Mouse (Mus musculus): ENCODE measurements around the gene Nfe2l3.
"Not testable (repeated sequence)": the region's sequence is repeated elsewhere in the genome, so short reads cannot be mapped to it uniquely, and the experiment has no call there.

Gene Nfe2l3

DNA sequence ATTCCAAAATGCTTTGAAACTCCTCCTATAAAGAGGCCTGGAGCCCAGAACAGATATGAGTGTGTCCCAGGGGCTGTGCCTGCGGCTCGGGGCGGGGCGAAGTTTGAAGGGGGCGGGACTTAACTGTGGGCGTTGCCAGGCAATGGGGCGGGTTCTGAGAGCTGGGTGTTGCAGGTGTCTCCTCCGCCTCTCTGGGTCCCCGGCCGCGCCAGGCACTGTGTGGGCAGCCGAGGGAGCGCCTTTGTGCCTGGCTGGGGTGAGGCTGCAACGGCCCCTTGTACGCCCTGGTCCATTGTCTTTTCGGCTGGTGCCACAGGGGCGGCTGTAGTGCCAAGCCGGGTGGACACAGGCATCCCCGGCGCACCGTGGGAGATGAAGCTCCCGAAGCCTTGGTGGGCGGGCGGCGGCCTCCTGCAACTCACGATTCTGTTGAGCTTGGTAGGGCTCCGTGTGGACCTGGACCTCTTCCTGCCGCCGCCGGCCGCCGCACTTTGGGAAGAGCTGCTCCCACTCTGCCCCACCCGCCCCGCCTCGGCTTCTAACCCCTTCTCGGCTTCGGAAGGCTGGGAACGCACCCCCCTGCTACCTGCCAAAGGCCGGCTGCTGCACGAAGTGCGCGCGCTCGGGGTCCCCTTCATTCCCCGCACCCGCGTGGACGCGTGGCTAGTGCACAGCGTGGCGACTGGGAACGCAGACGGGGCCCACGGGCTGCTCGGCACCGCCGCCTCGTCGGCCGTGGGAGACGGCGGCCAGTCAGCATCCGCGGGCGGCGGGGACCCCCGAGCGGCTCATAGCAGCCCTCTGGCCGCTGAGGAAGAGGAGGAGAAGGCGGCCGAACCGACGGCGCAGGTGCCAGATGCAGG lies at the start of gene Nfe2l3:
TSS of gene Nfe2l3 (plus strand) at position 136 of the 863 bp plus-strand sequence.
- DNase-seq (ENCODE audit: low read depth, low spot score), result peak; percentile 80

DNA sequence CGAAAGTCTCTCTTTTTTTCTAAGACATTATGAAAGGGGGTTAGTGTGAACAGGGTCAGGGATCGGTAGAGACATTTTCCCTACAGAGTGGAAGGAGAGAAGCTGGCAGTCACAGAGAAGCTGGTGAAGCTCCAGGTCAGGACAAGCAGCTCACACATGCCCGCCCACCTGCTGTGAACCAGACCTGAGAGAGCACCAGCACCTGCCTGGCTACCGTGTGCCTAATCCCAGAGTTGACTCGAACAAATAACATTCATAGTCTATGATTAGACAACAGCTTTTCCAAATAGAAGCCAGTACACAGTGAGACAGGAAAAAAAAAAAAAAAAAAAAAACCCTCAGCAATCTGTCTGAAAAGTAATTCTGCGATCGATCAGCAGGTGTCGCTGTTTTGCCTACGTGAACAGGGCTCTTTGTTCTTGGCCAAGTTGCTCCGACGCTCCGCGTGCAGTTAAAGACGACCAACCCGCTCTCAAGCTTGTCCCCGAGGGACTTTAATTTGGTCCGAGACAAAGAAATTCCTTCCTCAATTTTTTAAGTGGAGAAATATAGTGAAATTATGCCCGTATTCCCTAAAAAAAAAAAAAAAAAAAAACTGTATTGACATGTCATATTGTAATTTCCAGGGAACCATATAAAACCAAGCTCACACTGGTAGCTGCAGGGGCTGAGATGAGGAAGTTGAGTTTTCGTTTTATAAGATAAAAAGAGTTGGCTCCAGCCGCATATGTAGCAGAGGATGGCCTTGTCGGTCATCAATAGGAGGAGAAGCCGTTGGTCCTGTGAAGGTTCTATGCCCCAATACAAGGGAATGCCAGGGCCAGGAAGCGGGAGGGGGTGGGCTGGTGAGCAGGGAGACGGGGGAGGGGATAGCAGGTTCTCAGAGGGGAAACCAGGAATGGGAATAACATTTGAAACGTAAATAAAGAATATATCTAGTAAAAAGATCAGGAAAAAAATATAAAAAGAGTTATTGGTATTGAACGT lies 48.4 kb upstream of the Nfe2l3 start:
- peak; percentile 94 for DNase-seq (ENCODE audit: low read depth, low spot score)

DNA sequence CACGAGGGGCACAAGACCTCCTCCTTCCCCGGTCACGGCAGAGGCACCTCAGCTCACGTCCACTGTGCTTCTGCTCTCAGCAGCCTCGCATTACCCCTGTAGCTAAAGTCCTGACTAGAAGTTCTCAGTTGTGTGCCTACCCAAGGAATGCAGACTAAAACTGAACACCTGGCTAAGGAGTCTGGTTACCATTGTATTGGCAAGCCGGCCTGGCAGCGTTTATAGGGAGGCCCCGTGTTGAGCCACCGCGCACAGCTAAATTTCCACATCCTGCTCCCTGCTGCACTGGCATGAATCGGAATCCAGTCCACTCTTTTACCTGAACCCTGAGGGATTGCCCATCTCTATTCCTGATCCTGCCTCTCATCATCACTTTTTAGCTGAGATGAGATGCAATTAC lies 42.0 kb upstream of the Nfe2l3 start:
- DNase-seq (ENCODE audit: low read depth, low spot score), result no peak

DNA sequence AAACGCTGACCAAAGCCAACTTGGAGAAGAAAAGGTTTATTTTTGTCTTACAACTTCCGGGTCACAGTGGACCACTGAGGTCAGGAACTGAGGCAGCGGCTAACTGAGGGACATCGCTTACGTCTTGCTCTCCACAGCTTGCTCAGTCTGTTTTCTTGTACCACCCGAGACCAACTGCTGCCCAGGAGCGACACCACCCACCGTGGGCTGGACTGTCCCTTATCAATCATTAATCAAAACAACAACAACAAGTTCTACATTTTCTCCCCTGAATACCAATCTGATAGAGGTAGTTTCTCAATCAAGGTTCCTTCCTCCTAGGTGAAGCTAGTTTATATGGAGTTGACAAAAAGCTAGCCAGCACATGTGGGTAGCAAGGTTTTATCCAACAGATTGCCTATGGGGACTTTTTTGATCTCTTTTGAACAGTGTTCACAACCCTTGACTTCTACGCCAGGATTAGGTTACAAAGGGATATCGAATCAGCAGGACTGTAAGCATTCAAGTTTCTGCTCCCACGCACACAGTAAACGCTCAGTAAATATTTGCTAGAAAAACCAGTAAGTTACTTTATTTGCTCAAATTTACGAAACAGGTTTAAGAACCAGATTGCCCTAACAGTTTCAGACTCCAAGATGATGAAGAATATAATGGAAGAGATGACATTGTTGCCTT lies 40.5 kb upstream of the Nfe2l3 start:
- DNase-seq (ENCODE audit: low read depth, low spot score), result no peak

DNA sequence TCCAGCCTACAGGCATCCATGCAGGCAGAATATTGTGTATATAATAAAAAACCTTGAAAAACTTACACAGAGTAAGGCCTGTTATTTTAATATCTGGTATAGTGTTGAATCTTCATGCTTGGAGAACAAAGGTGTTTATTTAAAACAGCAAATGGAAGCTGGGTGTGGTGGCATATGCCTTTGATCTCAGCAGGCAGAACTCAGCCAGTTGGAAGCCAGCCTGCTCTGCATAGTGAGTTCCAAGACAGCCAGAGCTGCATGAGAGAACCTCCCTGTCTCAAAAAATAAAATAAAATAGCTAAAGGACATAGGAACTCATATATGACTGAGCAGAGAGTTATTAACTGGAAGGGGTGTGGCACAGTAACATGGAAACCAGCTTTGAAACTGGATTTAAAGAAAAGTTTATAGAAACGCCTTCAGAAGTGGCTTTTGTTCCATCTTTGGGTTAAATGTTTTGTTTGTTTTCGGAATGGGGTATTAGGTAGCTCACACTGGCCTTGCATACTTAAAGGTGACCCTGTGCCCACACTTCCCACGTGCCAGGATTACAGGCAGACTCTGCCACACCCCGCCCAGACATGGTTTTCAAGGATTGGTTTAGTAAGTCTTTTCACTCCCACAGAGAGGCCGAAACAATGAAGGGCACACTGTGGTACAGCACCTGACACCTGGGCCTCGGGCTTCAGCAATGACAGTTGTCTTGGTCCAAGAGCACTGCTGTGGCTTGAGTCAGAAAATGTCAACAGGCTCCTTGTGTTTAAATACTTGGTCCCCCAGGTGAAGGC lies 38.9 kb upstream of the Nfe2l3 start:
- no peak for DNase-seq (ENCODE audit: low read depth, low spot score)

DNA sequence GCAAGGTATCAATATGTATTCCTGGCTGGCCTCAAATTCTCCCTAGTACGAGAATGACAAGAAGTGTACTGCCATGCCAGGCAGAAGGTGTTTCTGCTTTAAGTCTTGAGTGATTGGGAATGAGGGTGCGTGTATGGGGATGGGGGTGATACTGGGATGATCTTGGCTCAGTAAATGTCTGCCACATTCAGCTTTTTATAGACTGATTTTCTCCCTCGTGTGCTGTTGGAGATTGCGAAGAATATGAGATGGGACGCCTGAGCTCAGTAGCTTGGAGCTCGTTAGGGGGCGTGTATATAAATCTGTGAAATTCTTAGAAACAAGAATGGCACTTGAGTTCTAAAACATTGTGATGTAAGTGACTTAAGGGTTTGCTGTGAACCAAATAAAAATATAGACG lies 38.1 kb upstream of the Nfe2l3 start:
- DNase-seq (ENCODE audit: low read depth, low spot score), result not testable (repeated sequence)

DNA sequence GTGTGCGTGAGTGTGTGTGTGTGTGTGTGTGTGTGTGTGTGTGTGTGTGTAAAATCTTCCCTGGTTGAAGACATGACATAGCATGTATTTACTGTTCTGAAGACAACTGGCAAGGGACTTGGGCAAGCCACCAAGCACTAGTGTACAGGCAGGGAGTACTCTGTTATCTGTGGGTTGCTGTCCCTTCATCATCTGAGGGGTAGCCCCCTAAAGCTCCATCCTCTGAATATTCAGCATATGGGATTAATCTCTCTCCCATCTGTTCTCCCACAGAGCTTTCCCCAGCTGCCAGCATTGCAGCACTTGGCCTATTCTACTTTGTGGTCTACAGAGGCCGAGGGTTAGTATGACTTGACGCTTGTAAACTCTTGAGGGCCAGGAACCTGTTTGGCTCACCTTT lies 37.5 kb upstream of the Nfe2l3 start:
- not testable (repeated sequence) for DNase-seq (ENCODE audit: low read depth, low spot score)

DNA sequence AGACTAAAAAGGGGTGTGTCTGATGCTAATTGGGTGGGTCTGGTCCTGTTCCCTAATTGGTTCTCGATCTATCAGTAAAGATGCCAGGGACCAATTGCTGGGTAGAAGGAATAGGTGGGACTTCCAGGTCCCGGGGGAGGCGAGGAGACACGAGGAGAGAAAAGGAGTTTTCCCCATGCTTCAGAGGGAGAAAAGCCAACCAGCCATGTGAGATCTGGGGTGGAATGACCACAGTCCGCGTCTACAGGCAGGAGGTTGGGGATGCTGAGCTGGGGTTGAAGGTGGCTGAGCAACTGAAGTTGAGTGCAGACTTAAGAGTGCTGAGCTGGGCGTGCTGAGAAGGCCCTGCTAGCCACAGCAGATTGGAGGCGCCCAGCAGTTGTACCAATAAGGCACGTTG lies 37.0 kb upstream of the Nfe2l3 start:
- DNase-seq (ENCODE audit: low read depth, low spot score), result no peak

DNA sequence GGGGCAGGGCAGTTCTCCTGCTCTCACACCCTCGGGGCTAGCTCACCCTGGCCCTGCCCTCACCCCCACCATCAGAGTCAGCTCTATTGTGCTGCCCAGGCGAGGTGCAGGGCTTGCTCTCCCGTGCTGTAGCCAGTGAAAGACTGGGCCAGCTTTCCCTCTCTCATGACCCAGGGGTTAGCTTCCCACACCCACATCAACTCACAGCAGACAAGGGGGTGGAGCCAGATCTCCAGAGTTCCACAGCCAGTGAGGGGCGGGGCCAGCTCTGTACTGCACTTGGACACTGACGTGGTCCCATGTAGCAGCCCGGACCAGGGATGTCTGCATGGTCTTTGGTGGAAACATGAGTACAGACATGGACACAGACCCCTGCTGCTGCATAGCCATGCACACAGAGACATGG lies 33.4 kb upstream of the Nfe2l3 start:
- no peak for DNase-seq (ENCODE audit: low read depth, low spot score)

DNA sequence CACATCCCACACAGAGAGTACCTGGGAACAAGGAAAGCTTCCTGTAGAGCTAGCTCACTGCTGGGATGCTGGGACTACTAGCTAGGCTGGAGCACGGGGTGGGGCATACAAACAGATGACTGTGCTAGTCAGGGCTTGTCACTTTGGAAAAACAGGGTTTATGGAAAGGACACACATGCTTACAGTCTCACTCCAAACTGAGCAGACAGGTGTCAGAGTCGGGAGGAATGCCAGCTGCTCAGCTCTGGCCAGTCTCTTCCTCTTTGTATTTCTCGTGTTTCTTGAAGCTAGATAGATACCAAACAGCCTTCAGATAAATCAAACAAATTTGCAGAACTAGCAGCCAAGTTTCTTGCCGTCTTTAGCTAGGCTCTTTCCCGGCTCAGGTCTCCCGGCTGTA lies 31.2 kb upstream of the Nfe2l3 start:
- no peak for DNase-seq (ENCODE audit: low read depth, low spot score)

DNA sequence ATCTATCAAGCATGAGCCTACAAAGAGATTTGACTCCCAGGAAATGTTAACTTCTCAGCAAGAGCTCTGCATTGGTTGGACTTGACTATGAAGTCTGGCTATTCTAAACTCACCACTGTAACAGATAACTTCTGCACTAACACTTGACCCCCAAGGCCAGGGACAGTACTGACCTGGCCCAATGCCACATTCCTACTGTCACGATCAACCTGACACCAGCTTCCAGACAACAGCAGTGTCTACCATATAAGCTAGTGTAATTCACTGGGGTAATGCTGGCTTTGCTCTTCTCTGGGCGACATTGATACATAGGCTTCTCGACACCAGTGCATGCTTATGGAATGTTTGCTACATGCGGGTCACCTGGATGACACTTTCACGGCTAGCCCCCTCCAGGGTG lies 28.9 kb upstream of the Nfe2l3 start:
- no peak for DNase-seq (ENCODE audit: low read depth, low spot score)

DNA sequence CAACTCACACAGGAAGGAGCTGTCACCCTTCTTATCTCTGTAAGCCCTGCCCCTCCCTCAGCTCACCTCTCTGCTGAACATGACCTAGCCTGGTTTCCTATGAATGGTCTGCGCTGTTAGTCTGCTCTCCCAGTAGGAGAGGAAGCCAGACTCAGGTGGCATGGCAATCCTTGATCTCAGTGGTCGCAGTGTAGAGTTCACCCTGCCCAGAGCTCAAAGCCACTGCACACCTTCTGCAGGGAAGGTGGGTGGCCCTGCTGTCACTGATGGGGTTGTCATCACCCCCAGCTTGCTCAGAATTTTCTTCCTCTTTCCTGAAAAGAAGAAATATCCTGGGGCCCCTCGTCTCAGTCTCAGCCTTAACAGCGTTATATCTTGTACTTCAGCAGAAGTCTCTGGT lies 28.0 kb upstream of the Nfe2l3 start:
- no peak for DNase-seq (ENCODE audit: low read depth, low spot score)

DNA sequence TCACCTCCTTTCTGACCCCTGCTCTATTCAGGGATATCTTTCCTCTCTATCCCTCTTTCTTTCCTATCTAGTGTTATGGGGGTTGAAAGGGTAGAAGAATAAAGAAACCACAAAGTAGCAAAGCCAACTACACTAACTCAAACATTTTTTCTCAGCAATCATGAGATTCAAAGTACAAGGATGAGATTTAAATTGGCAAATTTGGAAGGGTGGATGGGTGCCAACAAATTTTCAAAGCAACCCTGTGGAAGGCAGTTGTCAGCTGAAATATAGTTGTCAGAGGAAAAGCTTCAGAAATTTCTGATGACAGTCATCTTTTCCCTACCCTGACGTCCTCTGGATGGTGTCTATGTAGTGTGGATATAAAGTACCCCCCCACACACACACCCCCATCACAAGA lies 16.0 kb upstream of the Nfe2l3 start:
- DNase-seq (ENCODE audit: low read depth, low spot score), result no peak

DNA sequence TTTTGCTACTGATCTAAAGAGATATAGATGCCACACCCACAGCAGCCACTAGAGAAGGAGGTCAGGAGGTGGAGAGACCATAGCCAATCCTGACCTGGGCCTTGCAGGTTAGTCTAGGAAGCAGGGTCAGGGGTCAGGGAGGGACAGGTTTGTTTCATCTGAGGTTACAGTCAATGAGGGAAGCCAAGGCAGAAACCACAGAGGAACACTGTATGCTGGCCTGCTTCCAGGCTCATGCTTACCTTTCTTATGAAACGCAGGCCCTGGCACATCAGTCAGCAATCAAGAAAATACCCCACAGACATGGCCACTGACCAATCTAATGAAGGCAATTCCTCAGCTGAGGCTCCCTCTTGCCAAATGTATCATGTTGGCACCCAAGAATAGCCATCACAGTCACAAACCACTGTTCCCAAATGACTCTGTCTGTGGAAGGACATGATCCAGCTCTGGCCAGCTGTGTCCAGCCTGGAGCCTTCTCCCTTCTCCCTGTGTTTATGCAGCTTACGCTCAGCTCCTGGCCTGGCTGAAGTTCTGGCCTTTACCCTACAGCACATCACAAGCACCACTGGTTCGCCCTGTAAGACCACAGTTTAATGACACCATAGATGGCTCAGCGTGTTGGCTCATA lies 15.0 kb upstream of the Nfe2l3 start:
- DNase-seq (ENCODE audit: low read depth, low spot score), result no peak

DNA sequence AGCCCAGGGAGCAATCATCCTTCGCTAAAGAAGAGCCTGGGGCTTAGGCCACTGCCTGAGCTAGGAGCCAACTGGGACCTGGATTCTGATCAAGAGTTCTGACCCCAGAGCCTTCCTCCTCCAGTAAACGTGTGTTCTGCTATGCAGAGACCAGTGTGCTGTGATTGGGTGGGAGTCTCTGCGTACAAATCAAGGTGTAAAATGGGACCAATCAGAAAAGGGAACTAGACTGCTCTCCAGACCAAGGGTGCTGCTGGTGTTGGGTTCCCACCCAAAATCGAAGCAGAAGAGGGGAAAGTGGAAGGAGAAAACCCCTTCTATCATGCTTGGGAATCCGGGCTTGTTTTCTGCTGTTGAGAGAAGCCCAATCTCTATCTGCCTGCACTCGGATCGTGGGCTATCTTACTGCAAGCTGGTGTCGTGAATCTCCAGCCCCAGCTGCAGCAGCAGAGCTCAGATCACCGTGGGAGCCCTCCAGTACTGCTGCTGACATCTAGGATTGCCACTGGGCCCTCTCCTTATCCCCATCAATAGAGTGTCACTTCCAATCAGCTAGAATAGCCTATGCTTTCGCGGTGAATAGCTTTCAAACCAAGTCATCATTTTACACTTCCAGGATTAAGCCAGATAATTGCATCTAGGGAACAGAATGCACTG lies 8.9 kb upstream of the Nfe2l3 start:
- DNase-seq (ENCODE audit: low read depth, low spot score), result no peak

DNA sequence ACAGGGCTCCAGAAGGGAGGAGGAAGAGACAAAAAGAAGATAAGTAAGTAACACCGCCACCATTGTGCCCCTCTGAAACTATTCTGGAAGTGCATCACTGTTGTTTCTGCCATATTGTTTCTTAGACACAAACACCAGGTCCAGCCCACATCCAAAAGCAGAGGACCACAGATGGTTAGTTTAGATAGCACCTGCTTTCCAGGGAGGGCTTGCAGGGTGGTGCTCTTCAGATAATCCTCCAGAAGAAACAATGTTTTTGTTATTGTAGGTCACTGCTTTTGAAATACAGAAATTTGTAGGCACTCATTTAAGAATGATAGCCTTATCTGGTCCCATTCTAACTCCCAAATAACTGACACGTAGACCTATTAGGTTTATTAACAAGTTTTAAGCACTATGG lies 7.9 kb upstream of the Nfe2l3 start:
- DNase-seq (ENCODE audit: low read depth, low spot score), result no peak

DNA sequence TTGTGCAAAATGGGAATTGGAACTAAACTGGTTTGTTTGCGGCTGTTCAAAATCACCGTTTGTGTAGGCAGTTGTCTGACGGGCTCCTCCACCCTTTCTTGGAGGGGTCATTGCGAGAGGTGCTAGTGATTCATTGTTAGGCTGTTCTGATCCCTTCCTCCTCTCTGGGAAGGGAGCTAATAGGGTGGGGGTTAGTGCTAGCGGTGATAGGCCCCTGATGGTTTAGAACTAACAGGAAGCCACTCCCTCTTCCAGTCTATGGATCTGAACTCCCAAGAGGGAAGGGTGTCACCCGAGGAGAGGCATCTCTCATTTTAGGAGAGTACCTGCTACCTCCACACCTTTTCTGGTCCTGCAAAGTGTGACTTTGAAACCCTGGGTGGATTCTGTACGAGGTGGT lies 1.8 kb downstream of the Nfe2l3 start:
- no peak for DNase-seq (ENCODE audit: low read depth, low spot score)

DNA sequence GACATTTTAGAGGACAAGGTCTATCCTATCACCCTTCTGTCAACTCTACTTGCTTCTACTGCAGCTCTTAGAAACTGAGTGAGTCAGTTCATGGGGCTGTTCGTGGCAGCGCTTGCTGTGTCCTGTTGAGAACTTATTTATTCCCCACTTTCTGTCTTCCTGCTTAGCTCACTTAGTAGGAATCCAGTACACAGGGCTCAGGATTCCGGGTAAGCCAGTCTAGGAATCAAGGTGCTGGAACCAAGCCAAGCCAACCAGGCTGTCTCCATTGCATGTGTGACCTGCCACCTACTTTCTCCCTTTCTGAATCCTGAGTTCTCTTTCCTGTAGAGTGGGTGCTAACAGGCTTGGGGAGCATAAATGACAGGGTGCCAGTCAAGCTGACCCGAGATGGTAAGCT lies 5.2 kb downstream of the Nfe2l3 start:
- DNase-seq (ENCODE audit: low read depth, low spot score), result no peak

DNA sequence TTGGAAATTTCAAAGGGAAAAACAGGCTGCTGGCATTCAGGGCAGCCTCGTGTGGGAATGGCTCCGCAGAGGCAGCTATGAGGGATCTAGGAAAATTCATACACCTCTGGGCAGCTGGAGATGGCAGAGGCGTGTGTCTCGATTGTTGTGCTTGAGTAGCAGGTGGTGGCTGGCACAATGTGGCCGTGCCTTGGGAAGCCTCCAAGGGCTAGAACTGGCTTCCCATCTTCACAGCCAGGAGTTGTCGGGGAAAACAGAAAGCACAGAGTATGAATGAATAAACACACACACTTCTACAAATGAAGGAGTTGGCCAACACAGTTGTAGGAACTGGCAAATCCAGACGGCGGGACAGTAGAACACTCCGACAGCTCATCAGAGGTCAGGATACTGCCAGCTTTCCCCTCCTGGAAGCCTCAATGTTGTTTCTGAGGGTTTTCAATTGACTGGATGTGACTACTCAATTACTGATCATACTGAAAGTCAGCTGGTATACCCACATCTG lies 6.4 kb downstream of the Nfe2l3 start:
- DNase-seq (ENCODE audit: low read depth, low spot score), result no peak

All from CD4-positive, CD25-positive, alpha-beta regulatory T cell, adult 2 months (primary cell).